Mouse (Mus musculus) cerebellum, adult 9-11 months (tissue): ENCODE data around the gene Cdkn1c.

Experiments used
- DNase-seq: peaks from one replicate; pipeline ENCODE4 v3.0.0; 2022

The Cdkn1c gene

GRCm38 (mm10) chr7:143433331-143433730, 27.5 kb downstream of the Cdkn1c start:
- DNase-seq = peak; percentile 76

- DNase-seq = no peak
Measured at GRCm38 (mm10) chr7:143432631-143433030, 28.2 kb downstream of the Cdkn1c start.

- peak; percentile 61 for DNase-seq
Measured at GRCm38 (mm10) chr7:143428814-143429499, 31.9 kb downstream of the Cdkn1c start.

- peak; percentile 98 for DNase-seq
Measured at GRCm38 (mm10) chr7:143428142-143428813, 32.6 kb downstream of the Cdkn1c start.

GRCm38 (mm10) chr7:143419585-143420160, 41.2 kb downstream of the Cdkn1c start:
- no peak for DNase-seq

- no peak for DNase-seq
Measured at GRCm38 (mm10) chr7:143417875-143418274, 43.0 kb downstream of the Cdkn1c start.

GRCm38 (mm10) chr7:143416406-143416805, 44.4 kb downstream of the Cdkn1c start:
- DNase-seq = no peak

- DNase-seq = no peak
Measured at GRCm38 (mm10) chr7:143415070-143415469, 45.8 kb downstream of the Cdkn1c start.

GRCm38 (mm10) chr7:143412606-143413005, 48.2 kb downstream of the Cdkn1c start:
- no peak for DNase-seq

GRCm38 (mm10) chr7:143408615-143409021, 52.2 kb downstream of the Cdkn1c start:
- no peak for DNase-seq
